Mouse (Mus musculus) embryonic facial prominence, embryonic 11.5 days (tissue): Measurements from ENCODE around the gene Mknk1. TPM values are rescaled to one million over a fixed set of nuclear protein-coding genes. Genes with fewer than 3 reads are reported as not detected.

Experiments used
- ATAC-seq: fragments of 200-750 bp; cut with Nextera tagmentation; replicated peaks from 2 replicates; pipeline ENCODE4 v1.8.0; 2017; ENCODE audit warnings: low read depth; ENCODE audit not compliant: insufficient number of reproducible peaks, low FRiP score, low TSS enrichment
- DNase-seq: peaks from one replicate; pipeline ENCODE4 v3.0.0-alpha.2; 2015; ENCODE audit warnings: low spot score
- H3K27ac ChIP-seq: fragments of 300-500 bp; sonication (generic); replicated peaks from 2 replicates; pipeline ENCODE4 v1.5.1; 2014; ENCODE audit warnings: mild to moderate bottlenecking, low read depth, low read length, control low read depth
- H3K27me3 ChIP-seq: fragments of 300-500 bp; sonication (generic); 2 replicates; pipeline ENCODE4 v1.6.1; 2014; ENCODE audit warnings: mild to moderate bottlenecking, low read length, moderate library complexity, mixed read lengths; ENCODE audit not compliant: control insufficient read depth, insufficient read depth
- H3K36me3 ChIP-seq: fragments of 300-500 bp; sonication (generic); replicated peaks from 2 replicates; pipeline ENCODE4 v1.6.1; 2014; ENCODE audit warnings: low read depth, mild to moderate bottlenecking, low read length, moderate library complexity, mixed read lengths; ENCODE audit not compliant: control insufficient read depth, insufficient read depth
- H3K4me1 ChIP-seq: fragments of 300-500 bp; sonication (generic); 2 replicates; pipeline ENCODE4 v1.6.1; 2014; ENCODE audit warnings: low read length, mixed read lengths; ENCODE audit not compliant: control insufficient read depth, insufficient read depth
- H3K4me2 ChIP-seq: fragments of 300-500 bp; sonication (generic); 2 replicates; pipeline ENCODE4 v1.6.1; 2014; ENCODE audit warnings: low read depth, mild to moderate bottlenecking, control low read depth, low read length, moderate library complexity
- H3K4me3 ChIP-seq: fragments of 300-500 bp; sonication (generic); 2 replicates; pipeline ENCODE4 v1.5.1; 2014; ENCODE audit warnings: low read depth, low read length, control low read depth
- H3K9ac ChIP-seq: fragments of 300-500 bp; sonication (generic); replicated peaks from 2 replicates; pipeline ENCODE4 v1.6.1; 2014; ENCODE audit warnings: mild to moderate bottlenecking, control low read depth, low read length
- H3K9me3 ChIP-seq: fragments of 300-500 bp; sonication (generic); replicated peaks from 2 replicates; pipeline ENCODE4 v1.6.1; 2016; ENCODE audit warnings: mild to moderate bottlenecking, low read length, inconsistent platforms, mixed read lengths; ENCODE audit not compliant: control insufficient read depth
- WGBS: fragments of 180-500 bp; shearing (Covaris S2); extraction: QIAGEN DNeasy Blood & Tissue Kit; methylation state at CpG from one replicate; pipeline ENCODE4 v1.1.7; 2014; 5-methylcytosine and 5-hydroxymethylcytosine counted together
- polyA plus RNA-seq: library from polyadenylated mRNA; unstranded; fragments of >200 nt; fragmentation: Nextera tagmentation; extraction: Ambion mirVana; gene quantifications from 2 replicates; pipeline ENCODE4 v1.2.1, GENCODE M21; 2014

The Mknk1 gene
- polyA plus RNA-seq, 1 experiment from 2014 or later: 17.5 TPM

DNA sequence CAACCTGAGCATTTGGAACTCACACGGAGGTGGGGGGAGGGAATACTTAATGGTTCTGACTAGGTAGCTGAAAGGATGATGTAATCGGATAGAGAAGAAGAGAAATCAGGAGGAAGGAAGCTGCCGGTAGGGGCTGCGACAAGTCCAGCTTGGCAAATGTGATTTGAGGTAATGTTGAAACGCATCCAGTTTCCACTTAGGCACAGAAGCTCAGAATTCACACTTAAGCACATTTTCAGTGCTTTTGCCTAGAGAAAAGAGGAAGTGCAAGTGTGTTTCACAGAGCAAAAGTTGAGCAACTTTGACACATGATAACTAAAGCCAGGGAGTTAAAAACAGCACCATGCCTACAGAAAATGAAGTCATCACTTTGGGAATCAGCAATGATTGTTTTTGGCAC lies 8.4 kb downstream of the Mknk1 start:
- WGBS: 57% methylated on average over 5 of the region's 5 CpGs
- Histone ChIP-seq H3K36me3 (no peaks in the 10 kb centered on the region), H3K27me3 (no peaks in the 10 kb centered on the region), H3K4me1 (no peaks in the 10 kb centered on the region), H3K9ac (no peak overlapping the region), H3K9me3 (no peaks in the 10 kb centered on the region), H3K27ac (no peak overlapping the region), H3K4me2 (no peak overlapping the region), H3K4me3 (no peak overlapping the region)
- ATAC-seq (no peak), DNase-seq (no peak)

DNA sequence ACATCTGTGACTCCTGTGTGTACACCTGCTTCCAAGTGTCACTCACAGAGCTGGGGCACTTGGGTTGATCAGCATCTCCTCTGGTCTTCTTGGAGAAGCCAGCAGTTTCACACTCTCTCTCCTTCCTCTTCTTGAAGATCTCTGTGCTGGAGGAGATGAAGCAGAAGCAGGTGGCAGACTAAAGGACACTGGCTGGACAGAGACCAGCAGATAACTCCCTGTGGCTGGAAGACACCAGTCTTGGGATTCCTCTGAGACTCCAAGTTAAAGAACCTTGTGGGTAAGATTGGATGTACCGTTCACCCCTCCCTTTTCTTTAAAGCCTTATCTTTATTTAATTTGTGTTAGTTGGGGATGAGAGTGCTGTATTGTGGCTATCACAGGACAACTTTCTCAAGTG lies 9.1 kb downstream of the Mknk1 start:
- H3K4me2 ChIP-seq: no peak overlapping the region
- WGBS: 84% methylated on average over 1 of the region's 1 CpGs
- no peaks in the 10 kb centered on the region for H3K9me3 ChIP-seq
- H3K4me3 ChIP-seq: no peak overlapping the region
- H3K27me3 ChIP-seq: no peaks in the 10 kb centered on the region
- H3K36me3 ChIP-seq: no peaks in the 10 kb centered on the region
- no peaks in the 10 kb centered on the region for H3K4me1 ChIP-seq
- ATAC-seq: no peak
- H3K27ac ChIP-seq: no peak overlapping the region
- no peak overlapping the region for H3K9ac ChIP-seq
- DNase-seq: no peak

DNA sequence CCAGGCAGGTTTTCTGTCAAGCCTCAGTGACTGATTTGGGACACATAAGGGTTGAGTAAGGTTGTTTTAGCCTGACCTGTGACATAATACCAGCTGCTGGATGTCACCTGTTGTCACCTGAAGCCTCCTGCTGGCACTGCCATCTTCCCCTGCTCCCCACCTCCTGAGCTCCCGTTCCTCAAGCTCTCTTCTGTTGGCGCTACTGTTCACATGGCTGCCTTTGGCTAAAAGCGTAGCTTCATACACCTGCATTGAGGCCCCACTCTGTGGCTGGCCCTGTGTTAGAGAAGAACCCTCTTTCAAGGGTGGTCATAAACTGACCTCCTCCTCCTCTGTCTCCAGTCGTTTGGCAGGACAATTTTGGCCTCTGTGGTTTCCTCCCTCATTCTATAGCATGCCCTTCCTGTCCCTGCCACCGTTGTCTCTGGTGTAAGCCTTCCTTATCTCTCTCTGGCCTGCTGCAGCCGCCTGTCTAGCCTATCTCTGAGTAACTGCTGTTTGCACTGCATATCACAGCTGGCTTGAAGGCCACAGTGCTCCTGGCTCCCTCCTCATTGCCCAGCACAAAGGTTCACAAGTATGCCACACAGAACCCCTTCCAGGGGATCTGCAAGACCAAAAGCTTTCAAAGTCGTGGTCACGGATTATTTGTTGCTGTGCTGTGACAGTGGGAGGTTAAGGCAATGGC lies 10.1 kb downstream of the Mknk1 start:
- Histone ChIP-seq H3K27ac (no peak overlapping the region), H3K9me3 (no peaks in the 10 kb centered on the region), H3K9ac (no peak overlapping the region), H3K4me2 (no peak overlapping the region), H3K36me3 (no peaks in the 10 kb centered on the region), H3K4me3 (no peak overlapping the region), H3K27me3 (no peaks in the 10 kb centered on the region), H3K4me1 (no peaks in the 10 kb centered on the region)
- DNase-seq: no peak
- no peak for ATAC-seq
- 72% methylated on average over 8 of the region's 8 CpGs for whole genome bisulfite sequencing

DNA sequence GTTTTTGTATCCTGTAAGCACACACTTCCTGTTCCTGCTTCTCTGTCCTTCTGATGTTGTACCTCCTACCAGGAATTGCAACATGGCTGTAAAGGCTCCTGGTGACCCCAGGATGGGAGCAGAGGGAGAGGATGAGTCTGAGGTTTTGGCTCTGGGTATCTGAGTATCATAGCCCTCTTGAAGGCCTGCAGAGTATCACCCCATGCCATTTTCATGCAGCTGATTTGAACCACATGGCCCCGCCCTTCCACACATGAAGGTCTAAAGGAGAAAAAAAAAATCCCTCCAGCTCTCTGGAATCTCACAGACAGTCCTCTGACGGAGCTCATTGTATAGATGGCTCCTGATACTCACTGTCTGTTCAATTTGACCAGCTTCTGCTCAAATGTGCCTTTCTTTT lies 11.1 kb downstream of the Mknk1 start:
- Histone ChIP-seq H3K27ac (no peak overlapping the region), H3K27me3 (no peaks in the 10 kb centered on the region), H3K36me3 (no peaks in the 10 kb centered on the region), H3K4me1 (no peaks in the 10 kb centered on the region), H3K4me2 (no peak overlapping the region), H3K9ac (no peak overlapping the region), H3K9me3 (no peaks in the 10 kb centered on the region), H3K4me3 (no peak overlapping the region)
- no peak for DNase-seq
- WGBS: 74% methylated on average over 2 of the region's 2 CpGs
- no peak for ATAC-seq

DNA sequence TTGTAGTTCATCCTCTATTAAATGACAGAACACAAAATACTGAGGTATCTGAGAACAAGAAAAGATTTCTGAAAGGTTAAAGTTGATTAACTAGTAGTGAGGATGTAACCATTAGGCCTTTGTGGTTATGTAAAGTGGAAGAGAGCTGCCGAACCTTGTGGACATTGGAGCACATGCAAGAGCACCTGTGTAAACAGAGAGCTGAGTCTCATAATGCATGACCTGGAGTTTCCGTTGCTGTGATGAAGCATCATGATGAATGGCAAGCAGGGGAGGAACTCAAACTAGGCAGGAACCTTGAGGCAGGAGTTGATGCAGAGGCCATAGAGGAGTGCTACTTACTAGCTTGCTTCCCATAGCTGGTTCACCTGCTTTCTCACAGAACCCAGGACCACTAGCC lies 11.6 kb downstream of the Mknk1 start:
- H3K36me3 ChIP-seq: no peaks in the 10 kb centered on the region
- H3K9ac ChIP-seq: no peak overlapping the region
- ATAC-seq (no peak), DNase-seq (no peak)
- H3K9me3 ChIP-seq: no peaks in the 10 kb centered on the region
- H3K27me3 ChIP-seq: no peaks in the 10 kb centered on the region
- no peak overlapping the region for H3K4me2 ChIP-seq
- H3K4me3 ChIP-seq: no peak overlapping the region
- 39% methylated on average over 2 of the region's 2 CpGs for WGBS
- no peak overlapping the region for H3K27ac ChIP-seq
- H3K4me1 ChIP-seq: no peaks in the 10 kb centered on the region

DNA sequence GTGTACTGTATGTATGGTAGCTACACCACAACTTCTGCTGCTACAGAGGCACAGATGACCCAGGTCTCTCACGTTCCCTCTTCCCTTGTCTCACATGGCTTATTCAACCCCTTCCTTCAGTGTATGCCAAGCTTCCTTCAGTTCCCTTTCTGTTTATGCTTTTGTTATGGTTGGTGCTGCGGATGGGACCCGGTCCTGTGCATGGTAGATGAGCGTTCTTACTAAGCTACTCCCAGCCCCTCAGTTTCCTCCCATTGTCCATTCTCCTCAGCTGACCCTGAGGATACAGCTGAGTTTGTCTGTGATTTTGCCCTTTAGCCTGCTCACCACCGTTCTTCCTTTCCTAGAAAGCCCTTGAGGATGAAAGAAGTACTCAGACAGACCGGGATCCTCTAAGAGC lies 12.6 kb downstream of the Mknk1 start:
- no peak overlapping the region for H3K4me3 ChIP-seq
- no peak overlapping the region for H3K27ac ChIP-seq
- no peaks in the 10 kb centered on the region for H3K36me3 ChIP-seq
- DNase-seq: no peak
- no peak overlapping the region for H3K4me2 ChIP-seq
- no peaks in the 10 kb centered on the region for H3K27me3 ChIP-seq
- ATAC-seq: no peak
- WGBS: 69% methylated on average over 6 of the region's 6 CpGs
- H3K9me3 ChIP-seq: no peaks in the 10 kb centered on the region
- H3K9ac ChIP-seq: no peak overlapping the region
- H3K4me1 ChIP-seq: no peaks in the 10 kb centered on the region

DNA sequence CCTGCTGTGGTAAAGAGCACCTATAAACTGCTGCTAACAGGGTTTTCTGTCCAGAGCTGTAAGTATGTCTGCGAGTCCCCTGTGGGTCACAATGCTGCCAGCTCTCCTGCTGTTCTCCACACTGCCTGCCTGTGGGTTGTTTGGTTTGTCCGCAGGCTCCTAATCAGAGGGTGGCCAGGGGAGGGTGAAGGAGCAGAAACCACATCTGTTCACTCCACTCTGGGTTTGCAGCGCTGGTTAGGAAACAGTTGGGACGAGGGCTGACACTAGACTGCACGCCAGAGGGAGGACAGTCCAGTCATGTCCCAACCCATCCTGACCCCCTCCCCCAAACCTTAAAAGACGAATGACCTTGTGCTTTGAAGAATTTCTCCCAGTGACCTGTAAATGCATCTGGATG lies 16.1 kb downstream of the Mknk1 start:
- no peak overlapping the region for H3K27ac ChIP-seq
- no peaks in the 10 kb centered on the region for H3K36me3 ChIP-seq
- H3K27me3 ChIP-seq: no peaks in the 10 kb centered on the region
- no peak overlapping the region for H3K4me2 ChIP-seq
- no peak for ATAC-seq
- H3K4me3 ChIP-seq: no peak overlapping the region
- no peak for DNase-seq
- no peaks in the 10 kb centered on the region for H3K4me1 ChIP-seq
- H3K9ac ChIP-seq: no peak overlapping the region
- H3K9me3 ChIP-seq: no peaks in the 10 kb centered on the region
- 49% methylated on average over 6 of the region's 6 CpGs for WGBS

DNA sequence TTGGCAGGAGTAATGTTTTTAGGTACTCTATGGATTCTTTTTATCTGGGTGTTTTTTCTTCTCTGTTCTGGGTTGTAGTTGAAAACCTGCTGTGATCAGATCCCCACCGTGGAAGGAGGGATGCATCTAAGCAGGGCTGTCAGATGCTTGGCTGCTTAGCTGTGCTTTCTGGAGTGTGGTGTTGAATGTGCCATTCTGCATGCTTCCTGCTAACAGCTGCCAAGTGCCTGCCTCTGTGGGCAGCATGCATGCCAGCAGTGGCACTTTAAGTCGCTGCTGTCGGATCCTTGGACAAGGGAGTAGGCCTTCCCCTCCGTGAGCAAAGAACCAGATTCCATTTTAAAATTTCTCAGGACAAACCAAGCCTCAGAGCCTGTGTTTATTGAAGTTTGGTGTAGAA lies 16.6 kb downstream of the Mknk1 start:
- Histone ChIP-seq H3K9ac (no peak overlapping the region), H3K27ac (no peak overlapping the region), H3K4me1 (no peaks in the 10 kb centered on the region), H3K9me3 (no peaks in the 10 kb centered on the region), H3K4me3 (no peak overlapping the region), H3K36me3 (no peaks in the 10 kb centered on the region), H3K4me2 (no peak overlapping the region), H3K27me3 (no peaks in the 10 kb centered on the region)
- DNase-seq (no peak), ATAC-seq (no peak)
- 76% methylated on average over 4 of the region's 4 CpGs for WGBS
